Mouse (Mus musculus) hindbrain, embryonic 13.5 days (tissue): Measurements from ENCODE around the gene Slc5a10. TPM values are rescaled to one million over a fixed set of nuclear protein-coding genes. Genes with fewer than 3 reads are reported as not detected.

Experiments used
- ATAC-seq: fragments of 200-750 bp; cut with Nextera tagmentation; 2 replicates; pipeline ENCODE4 v1.8.0; 2017; ENCODE audit warnings: moderate TSS enrichment; ENCODE audit not compliant: low FRiP score
- H3K27ac ChIP-seq: fragments of 300-500 bp; sonication (generic); 2 replicates; pipeline ENCODE4 v1.5.1; 2015; ENCODE audit warnings: inconsistent platforms, mild to moderate bottlenecking, moderate library complexity
- H3K27me3 ChIP-seq: fragments of 300-500 bp; sonication (generic); 2 replicates; pipeline ENCODE4 v1.6.1; 2015; ENCODE audit warnings: mild to moderate bottlenecking, inconsistent platforms
- H3K36me3 ChIP-seq: fragments of 300-500 bp; sonication (generic); 2 replicates; pipeline ENCODE4 v1.6.1; 2015; ENCODE audit warnings: mild to moderate bottlenecking, inconsistent platforms
- H3K4me1 ChIP-seq: fragments of 300-500 bp; sonication (generic); replicated peaks from 2 replicates; pipeline ENCODE4 v1.6.1; 2015; ENCODE audit warnings: inconsistent platforms
- H3K4me2 ChIP-seq: fragments of 300-500 bp; sonication (generic); 2 replicates; pipeline ENCODE4 v1.6.1; 2015; ENCODE audit warnings: inconsistent platforms, mild to moderate bottlenecking, moderate library complexity
- H3K4me3 ChIP-seq: fragments of 300-500 bp; sonication (generic); 2 replicates; pipeline ENCODE4 v1.5.1; 2015; ENCODE audit warnings: mild to moderate bottlenecking, inconsistent platforms
- H3K9ac ChIP-seq: fragments of 300-500 bp; sonication (generic); 2 replicates; pipeline ENCODE4 v1.6.1; 2015; ENCODE audit warnings: mild to moderate bottlenecking, inconsistent platforms
- H3K9me3 ChIP-seq: fragments of 300-500 bp; sonication (generic); 2 replicates; pipeline ENCODE4 v1.6.1; 2016; ENCODE audit warnings: inconsistent platforms
- WGBS: fragments of 180-500 bp; shearing (Covaris S2); methylation state at CpG from one replicate; pipeline ENCODE4 v1.1.7; 2015; 5-methylcytosine and 5-hydroxymethylcytosine counted together
- polyA plus RNA-seq: library from polyadenylated mRNA; unstranded; fragments of >200 nt; fragmentation: Nextera tagmentation; extraction: Ambion mirVana; gene quantifications from 2 replicates; pipeline ENCODE4 v1.2.1, GENCODE M21; 2015

Slc5a10 gene
- polyA plus RNA-seq, 1 experiment from 2014 or later = not detected

DNA sequence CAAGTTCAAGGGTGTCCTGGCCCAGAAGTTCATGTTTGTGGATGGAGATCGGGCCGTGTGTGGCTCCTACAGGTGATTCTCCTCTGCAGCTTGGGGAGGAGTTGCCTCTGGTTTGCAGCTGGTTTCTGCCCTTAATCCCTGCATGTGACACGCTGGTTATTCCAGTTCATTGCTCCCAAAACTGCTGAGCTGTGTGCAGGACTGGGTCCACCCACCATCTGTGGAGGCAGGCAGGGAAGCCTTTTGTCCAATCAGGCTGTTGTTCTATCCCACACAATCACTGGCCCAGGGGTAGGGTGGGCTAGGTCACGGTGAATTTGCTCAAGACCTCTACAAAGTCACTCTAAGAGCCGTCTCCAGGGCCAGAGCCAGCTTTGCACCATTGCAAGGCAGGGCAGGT is 18.9 kb downstream of the Slc5a10 start:
- Histone ChIP-seq H3K36me3 (no peaks in the 10 kb centered on the region), H3K4me1 (peaks cover 16% of the 10 kb centered on the region)

DNA sequence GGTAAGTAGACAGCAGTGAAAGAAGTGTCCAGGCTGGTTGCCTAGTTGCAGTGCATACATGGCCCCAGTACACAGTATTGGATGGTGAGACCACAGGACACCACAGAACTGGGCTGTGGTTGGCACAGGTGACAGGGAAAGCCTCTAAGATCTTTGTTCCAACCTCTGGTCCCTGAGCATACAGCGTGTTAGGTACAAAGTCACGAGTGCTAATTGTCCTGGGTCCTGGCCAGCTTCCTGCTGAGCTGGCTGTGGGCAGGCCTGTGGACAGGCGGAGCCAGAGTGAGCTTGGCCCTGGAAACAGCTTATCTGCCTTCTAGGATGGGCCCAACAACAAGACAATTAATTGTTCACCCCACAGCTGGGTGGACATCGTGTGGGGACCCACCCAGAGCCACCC is 20.7 kb downstream of the Slc5a10 start:
- peaks cover 10% of the 10 kb centered on the region; the same call in 1 of the 2 replicates for H3K27me3 ChIP-seq
- H3K4me1 ChIP-seq = peaks cover 16% of the 10 kb centered on the region
- no peak overlapping the region for H3K9ac ChIP-seq
- H3K36me3 ChIP-seq = no peaks in the 10 kb centered on the region
- no peak overlapping the region for H3K4me3 ChIP-seq
- ATAC-seq = no peak
- no peak overlapping the region for H3K27ac ChIP-seq
- no peak overlapping the region for H3K4me2 ChIP-seq
- WGBS = 66% methylated on average over 4 of the region's 4 CpGs
- H3K9me3 ChIP-seq = no peaks in the 10 kb centered on the region

More for the DNA sequence above, 18.9 kb downstream of the Slc5a10 start:
- H3K27ac ChIP-seq = no peak overlapping the region
- ATAC-seq = no peak
- no peak overlapping the region for H3K4me2 ChIP-seq
- no peaks in the 10 kb centered on the region for H3K9me3 ChIP-seq
- peaks cover 10% of the 10 kb centered on the region; the same call in 1 of the 2 replicates for H3K27me3 ChIP-seq
- H3K9ac ChIP-seq = no peak overlapping the region
- WGBS = 38% methylated on average over 5 of the region's 5 CpGs
- no peak overlapping the region for H3K4me3 ChIP-seq

DNA sequence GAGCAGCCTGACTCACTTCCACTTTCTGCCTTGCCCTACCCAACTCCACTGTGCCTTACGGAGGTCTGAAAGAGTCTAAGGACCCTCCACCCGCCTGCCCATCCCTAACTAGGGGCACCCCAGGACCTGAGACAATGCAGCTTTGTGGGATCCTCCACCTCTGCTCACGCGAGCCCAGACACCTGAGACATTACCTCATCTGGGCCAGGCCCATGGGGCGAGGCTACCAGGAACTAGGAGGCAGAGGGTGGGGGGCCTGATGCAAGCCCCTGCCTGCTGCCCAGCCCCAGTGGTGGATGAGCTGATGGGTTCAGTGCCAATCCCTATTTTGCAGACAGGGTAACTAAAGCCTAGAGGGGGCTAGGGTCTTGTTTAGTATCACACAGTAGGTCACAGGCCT is 21.2 kb downstream of the Slc5a10 start:
- no peaks in the 10 kb centered on the region for H3K9me3 ChIP-seq
- no peak for ATAC-seq
- WGBS = 86% methylated on average over 5 of the region's 5 CpGs

DNA sequence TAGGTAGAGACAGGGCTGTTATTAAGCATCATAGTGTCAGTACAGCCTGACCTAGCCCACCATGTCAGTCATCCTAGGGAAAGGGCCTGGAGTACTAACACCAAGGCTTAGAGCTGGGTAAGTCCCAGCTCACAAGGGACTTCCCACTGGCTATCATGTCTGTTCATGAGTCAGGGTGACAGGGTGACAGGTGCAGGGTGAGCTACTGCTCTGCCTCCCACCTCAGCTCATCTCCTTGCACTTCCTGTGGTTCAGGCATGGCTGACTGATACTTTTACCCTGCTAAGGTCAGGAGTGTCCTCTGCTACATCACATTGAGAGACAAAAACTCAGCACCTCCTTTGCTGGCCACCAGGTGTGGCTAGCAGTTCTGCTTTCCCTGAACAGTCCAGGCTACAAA is 21.8 kb downstream of the Slc5a10 start:
- Histone ChIP-seq H3K4me3 (no peak overlapping the region), H3K4me2 (no peak overlapping the region), H3K27me3 (peaks cover 12% of the 10 kb centered on the region; the same call in 1 of the 2 replicates), H3K9ac (no peak overlapping the region), H3K36me3 (no peaks in the 10 kb centered on the region), H3K4me1 (peaks cover 16% of the 10 kb centered on the region), H3K27ac (no peak overlapping the region), H3K9me3 (no peaks in the 10 kb centered on the region)
- no peak for ATAC-seq

More for the DNA sequence above, 21.2 kb downstream of the Slc5a10 start:
- Histone ChIP-seq H3K36me3 (no peaks in the 10 kb centered on the region), H3K4me3 (no peak overlapping the region), H3K27me3 (peaks cover 10% of the 10 kb centered on the region; the same call in 1 of the 2 replicates), H3K9ac (no peak overlapping the region), H3K4me1 (peaks cover 16% of the 10 kb centered on the region), H3K4me2 (no peak overlapping the region), H3K27ac (no peak overlapping the region)

DNA sequence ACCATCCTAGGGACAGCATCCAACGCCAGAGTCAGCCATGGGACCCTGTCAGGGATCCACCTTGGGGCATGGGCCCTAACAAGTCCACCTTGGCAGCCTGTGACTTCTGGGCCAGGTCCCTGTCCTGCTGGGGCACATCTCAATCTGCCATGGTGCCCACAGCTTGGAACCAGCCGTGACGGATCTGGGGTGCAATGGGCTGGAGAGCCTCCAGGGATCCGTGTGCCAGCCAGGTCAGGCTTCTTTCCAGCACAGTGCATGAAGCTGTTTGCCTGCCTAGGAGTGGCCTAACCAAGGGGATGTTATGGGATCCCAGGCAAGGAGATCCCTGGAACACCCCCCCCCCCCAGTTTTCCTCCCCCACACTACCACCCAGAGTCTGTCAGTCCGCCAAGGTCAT is 27.6 kb downstream of the Slc5a10 start:
- H3K9ac ChIP-seq = no peak overlapping the region
- no peak for ATAC-seq
- no peaks in the 10 kb centered on the region for H3K4me1 ChIP-seq
- 93% methylated on average over 5 of the region's 5 CpGs for WGBS
- H3K9me3 ChIP-seq = no peaks in the 10 kb centered on the region
- H3K27me3 ChIP-seq = 0 out of 2 replicates have a peak, but pooled peaks cover 8% of the 10 kb centered on the region
- no peak overlapping the region for H3K4me3 ChIP-seq
- no peak overlapping the region for H3K27ac ChIP-seq
- no peak overlapping the region for H3K4me2 ChIP-seq
- no peaks in the 10 kb centered on the region for H3K36me3 ChIP-seq

DNA sequence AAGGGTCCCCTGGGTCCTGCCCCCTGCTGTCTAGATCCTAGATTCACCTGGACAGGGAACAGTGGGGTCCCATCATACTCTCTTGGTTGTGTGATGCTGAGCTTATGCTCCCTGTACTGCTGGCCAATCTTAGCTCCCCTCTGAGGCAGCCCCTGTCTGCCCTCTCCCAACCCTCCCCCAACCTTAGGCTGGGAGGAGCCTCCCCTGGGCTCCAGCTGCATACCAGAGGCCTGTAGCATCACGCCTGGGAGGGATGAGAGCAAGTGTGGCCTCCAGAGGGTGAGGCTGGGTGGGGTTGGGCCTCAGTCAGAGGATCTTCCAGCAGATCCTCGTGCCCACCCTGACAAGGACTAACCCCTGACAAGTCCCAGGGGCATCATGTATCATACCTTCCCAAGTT is 33.0 kb downstream of the Slc5a10 start:
- no peak overlapping the region for H3K27ac ChIP-seq
- no peaks in the 10 kb centered on the region for H3K36me3 ChIP-seq
- 54% methylated on average over 2 of the region's 2 CpGs for WGBS
- peaks cover 12% of the 10 kb centered on the region for H3K4me1 ChIP-seq
- no peaks in the 10 kb centered on the region for H3K9me3 ChIP-seq
- H3K4me3 ChIP-seq = no peak overlapping the region
- no peak for ATAC-seq
- no peak overlapping the region for H3K9ac ChIP-seq
- peaks cover 52% of the 10 kb centered on the region for H3K27me3 ChIP-seq
- H3K4me2 ChIP-seq = no peak overlapping the region

DNA sequence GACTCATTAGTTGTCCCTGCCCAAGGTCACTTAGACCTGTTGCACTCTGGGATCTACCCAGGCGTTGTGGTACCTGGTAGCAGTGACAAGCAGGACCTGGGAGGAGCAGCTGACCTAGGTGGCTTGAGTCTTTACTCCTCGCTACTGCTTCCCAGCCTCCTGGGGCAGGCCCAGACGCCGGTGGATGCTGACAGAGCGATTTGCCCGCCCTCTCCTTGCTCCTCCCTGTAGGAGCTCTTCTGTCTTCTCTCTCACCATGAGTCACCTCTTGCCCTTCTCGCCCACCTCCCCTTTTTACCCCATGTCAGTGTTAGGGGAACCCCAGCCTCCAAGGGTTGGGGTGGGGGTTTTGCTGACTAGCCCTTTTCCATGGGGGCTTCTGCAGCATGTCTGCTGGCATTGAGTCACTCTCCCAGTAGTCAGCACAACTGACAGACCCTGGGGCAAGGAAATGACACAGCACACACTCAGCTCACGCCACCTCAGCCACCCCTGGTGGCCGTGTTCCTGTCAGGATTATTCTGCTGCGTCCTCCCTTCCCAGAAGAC is 33.6 kb downstream of the Slc5a10 start:
- Histone ChIP-seq H3K36me3 (no peaks in the 10 kb centered on the region), H3K9ac (no peak overlapping the region), H3K4me2 (no peak overlapping the region), H3K4me1 (peaks cover 12% of the 10 kb centered on the region), H3K4me3 (no peak overlapping the region), H3K27ac (no peak overlapping the region), H3K9me3 (no peaks in the 10 kb centered on the region), H3K27me3 (peaks cover 56% of the 10 kb centered on the region)
- WGBS = 39% methylated on average over 10 of the region's 10 CpGs
- no peak for ATAC-seq

DNA sequence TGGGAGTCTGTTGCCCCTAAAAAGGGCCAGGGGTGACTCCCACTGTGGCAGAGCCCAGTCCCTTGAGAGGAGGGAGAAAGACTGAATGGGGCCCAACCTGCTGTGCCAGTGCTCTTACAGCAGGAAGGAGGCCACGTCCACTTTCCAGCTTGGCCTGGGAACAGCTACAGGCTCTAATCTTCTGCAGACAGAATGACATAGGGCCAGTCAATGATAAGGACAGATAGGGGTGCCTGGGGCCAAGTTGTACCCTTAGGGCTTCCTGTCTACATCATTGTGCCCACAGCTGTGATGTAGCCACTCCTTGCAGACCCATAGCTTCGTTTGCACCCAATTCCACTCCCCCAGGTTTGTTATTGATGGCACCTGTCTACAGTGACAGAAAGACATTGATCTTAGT is 34.5 kb downstream of the Slc5a10 start:
- Histone ChIP-seq H3K4me2 (no peak overlapping the region), H3K4me1 (peaks cover 12% of the 10 kb centered on the region), H3K9me3 (no peaks in the 10 kb centered on the region), H3K27ac (no peak overlapping the region), H3K36me3 (no peaks in the 10 kb centered on the region), H3K27me3 (peaks cover 58% of the 10 kb centered on the region), H3K9ac (no peak overlapping the region), H3K4me3 (no peak overlapping the region)
- no peak for ATAC-seq
- WGBS = 51% methylated on average over 2 of the region's 2 CpGs

DNA sequence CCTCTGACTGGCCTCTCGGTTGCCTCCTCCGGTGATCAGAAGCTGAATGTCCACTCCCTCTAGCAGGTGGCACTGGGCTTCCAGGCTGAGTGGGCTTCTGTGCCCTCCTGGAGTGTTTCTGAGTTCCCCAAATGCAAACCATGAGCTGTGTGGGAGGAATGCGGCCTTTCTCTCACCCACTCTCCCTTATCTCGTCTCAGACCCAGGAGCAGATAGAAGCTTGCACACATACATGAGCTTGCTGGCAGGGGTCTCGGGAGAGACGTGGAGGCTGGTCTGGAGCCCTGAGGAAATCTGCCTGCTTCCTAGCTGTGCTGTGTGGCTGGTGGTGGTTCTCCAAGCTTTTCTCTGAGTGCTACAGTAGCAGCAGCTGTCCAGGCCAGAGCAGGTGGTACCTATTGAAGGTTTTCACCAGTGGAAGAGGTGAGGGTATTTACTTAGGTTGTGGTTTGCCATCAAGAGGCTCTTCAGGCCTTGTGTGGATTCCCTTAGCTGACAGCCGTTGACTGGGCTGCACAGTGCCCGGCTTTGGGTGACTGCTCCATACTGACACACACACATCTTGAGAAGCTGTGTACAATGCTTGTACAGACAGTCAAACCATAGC is 35.4 kb downstream of the Slc5a10 start:
- no peak overlapping the region for H3K4me3 ChIP-seq
- peaks cover 12% of the 10 kb centered on the region for H3K4me1 ChIP-seq
- no peaks in the 10 kb centered on the region for H3K36me3 ChIP-seq
- peaks cover 62% of the 10 kb centered on the region for H3K27me3 ChIP-seq
- no peak overlapping the region for H3K4me2 ChIP-seq
- no peak overlapping the region for H3K27ac ChIP-seq
- 73% methylated on average over 8 of the region's 8 CpGs for WGBS
- H3K9ac ChIP-seq = no peak overlapping the region
- H3K9me3 ChIP-seq = no peaks in the 10 kb centered on the region
- ATAC-seq = no peak

DNA sequence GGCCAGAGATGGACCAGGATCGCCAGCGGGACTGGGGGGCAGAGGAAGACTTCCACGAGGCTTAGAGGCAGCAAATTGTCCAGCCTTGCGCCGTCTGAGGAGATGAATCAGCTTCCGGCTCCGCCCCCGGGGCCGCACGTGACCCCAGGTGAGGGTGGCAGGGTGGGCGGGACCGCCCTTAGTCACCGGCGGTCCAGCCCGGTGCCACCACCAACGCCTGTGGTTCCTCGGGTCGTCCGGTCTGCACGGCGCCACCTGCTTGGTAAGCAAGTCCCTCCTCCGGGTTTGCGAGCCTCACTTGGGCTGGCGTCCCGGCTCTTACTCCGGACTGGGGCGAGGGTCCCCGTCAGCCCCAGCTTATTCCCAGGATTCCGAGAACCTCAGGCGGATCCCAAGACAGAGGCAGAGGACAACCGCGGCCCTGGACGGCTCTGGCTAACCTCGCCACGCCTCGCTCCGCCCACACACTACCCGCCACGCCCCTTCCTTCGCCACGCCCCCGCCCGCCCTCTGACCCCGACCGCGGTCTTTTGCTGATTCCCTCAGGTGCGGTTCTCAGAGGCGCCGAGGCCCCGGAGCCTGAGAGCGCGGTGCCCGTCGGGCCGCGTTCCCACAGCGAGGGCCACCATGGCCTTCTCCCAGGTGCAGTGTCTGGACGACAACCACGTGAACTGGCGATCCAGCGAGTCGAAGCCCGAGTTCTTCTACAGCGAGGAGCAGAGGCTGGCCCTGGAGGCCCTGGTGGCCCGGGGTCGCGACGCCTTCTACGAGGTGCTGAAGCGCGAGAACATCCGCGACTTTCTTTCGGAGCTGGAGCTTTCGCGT is 36.5 kb downstream of the Slc5a10 start, which contains the start of gene Fam83g:
Gene Fam83g (plus strand): TSS at position 185 of the 825 bp plus-strand sequence.
- H3K4me3 ChIP-seq = peak within 1 kb of the TSS; percentile 42
- peaks cover 62% of the 10 kb centered on the region for H3K27me3 ChIP-seq
- H3K9me3 ChIP-seq = no peaks in the 10 kb centered on the region
- H3K9ac ChIP-seq = peak within 1 kb of the TSS; percentile 35; the same call in 1 of the 2 replicates
- H3K27ac ChIP-seq = no peak within 1 kb of the TSS
- peak within 1 kb of the TSS; percentile 55 for H3K4me2 ChIP-seq
- H3K36me3 ChIP-seq = no peaks in the 10 kb centered on the region
- peaks cover 12% of the 10 kb centered on the region for H3K4me1 ChIP-seq
- ATAC-seq = no peak
- 2% methylated on average over 76 of the region's 76 CpGs for WGBS

DNA sequence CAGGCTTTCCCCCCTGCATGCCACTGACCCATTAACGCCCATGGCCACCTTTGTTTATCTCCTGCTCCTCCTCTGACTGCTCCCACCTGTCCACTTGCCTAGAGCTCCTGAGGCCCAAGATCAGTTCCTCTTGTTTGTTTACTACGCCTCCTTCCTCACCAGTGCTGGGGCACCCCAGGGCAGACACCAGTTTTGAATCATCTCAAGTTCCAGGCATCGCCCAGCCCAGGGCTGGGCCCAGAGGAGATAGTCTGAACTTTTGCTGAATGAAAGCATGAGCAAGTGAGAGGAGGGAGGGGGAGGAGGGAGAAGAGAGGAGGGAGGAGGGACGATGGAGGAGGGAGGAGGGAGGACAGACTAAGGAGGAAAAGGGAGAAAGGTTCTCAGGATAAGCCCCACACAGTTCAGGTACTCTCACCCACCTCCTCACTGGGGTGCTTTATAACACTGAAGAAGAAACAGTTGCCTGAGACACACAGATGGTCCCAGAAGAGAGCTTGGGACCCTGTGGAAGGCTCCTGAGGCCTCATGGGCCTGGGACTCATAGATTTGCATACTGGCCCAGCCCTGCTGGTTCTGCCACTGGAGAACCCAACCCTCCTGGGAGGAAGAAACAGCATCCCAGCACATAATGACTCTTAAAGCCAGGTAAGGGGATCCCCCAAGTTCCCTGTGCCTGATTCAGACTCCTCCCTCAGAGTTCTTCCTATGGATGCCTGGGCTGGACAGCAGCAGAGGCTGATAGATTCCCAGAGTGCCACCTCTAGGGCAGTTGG is 41.3 kb downstream of the Slc5a10 start:
- no peak for ATAC-seq
- Histone ChIP-seq H3K27me3 (peaks cover 44% of the 10 kb centered on the region), H3K4me1 (peaks cover 20% of the 10 kb centered on the region), H3K36me3 (no peaks in the 10 kb centered on the region), H3K9ac (no peak overlapping the region), H3K4me2 (no peak overlapping the region), H3K4me3 (no peak overlapping the region), H3K27ac (no peak overlapping the region), H3K9me3 (no peaks in the 10 kb centered on the region)
- 79% methylated on average over 4 of the region's 4 CpGs for WGBS

DNA sequence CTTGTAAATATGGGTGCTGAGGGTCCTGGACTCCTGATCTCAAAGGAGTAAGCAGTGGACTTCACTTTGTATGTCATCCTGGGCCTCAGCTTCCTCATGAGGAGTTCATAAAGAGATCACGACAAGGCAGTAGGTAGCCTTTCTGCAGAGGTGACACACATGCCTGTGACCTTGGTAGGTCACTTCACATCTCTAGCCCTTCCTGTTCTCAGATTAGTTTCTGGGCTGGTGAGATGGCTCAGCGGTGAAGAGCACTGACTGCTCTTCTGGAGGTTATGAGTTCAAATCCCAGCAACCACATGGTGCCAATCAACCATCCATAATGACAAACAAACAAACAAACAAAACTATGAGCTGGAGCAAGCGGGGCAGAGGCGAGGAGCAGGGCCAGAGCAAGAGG is 42.9 kb downstream of the Slc5a10 start:
- Histone ChIP-seq H3K27ac (no peak overlapping the region), H3K9ac (no peak overlapping the region), H3K4me1 (peaks cover 15% of the 10 kb centered on the region), H3K27me3 (peaks cover 35% of the 10 kb centered on the region), H3K4me2 (no peak overlapping the region), H3K4me3 (no peak overlapping the region), H3K9me3 (no peaks in the 10 kb centered on the region), H3K36me3 (no peaks in the 10 kb centered on the region)
- WGBS = 86% methylated on average over 4 of the region's 4 CpGs
- ATAC-seq = no peak
